Mouse (Mus musculus): ENCODE measurements around the gene Hmgcr.

DNA sequence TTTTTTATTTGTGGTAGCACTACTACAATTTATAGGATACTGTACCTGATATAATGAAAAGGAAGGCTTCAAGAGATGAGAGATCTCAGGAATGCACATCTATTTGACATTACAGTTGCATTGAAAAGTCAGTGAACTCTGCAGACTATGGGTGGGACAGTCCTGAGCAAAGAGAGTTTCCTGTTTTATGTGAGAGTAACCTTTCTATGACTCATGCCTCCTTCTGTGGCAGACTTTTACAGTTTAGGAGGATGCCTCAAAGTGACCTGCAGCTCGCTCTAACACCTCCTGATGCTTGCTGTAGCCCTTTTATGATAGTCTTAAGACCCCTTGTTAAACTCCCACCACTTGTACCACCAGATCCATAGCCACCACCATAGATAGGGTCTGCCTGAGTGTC, 6.3 kb upstream of the Hmgcr start:
- no peak for TF ChIP-seq CTCF (IDR thresholded peaks at IDR 0.05; ENCODE audit: borderline replicate concordance, insufficient read depth, low read length)
- no peak for TF ChIP-seq POLR2A (IDR thresholded peaks at IDR 0.05; ENCODE audit: low read depth, low read length)

Measured in embryonic fibroblast, embryonic 13.5 days (primary cell).